Mouse (Mus musculus) liver, embryonic 16.5 days (tissue): ENCODE measurements around the gene Btbd11. TPM values are rescaled to one million over a fixed set of nuclear protein-coding genes. Genes with fewer than 3 reads are reported as not detected.

Source experiments
- ATAC-seq: fragments of 200-750 bp; cut with Nextera tagmentation; 2 replicates; pipeline ENCODE4 v1.8.0; 2017; ENCODE audit warnings: low read depth, mild to moderate bottlenecking, moderate number of reproducible peaks, moderate library complexity
- H3K27ac ChIP-seq: fragments of 300-500 bp; sonication (generic); 2 replicates; pipeline ENCODE4 v1.5.1; 2014; ENCODE audit warnings: mild to moderate bottlenecking, low read length
- H3K27me3 ChIP-seq: fragments of 300-500 bp; sonication (generic); 2 replicates; pipeline ENCODE4 v1.6.1; 2014; ENCODE audit warnings: low read depth, low read length, mixed read lengths; ENCODE audit not compliant: control insufficient read depth, insufficient read depth
- H3K36me3 ChIP-seq: fragments of 300-500 bp; sonication (generic); 2 replicates; pipeline ENCODE4 v1.6.1; 2014; ENCODE audit warnings: mild to moderate bottlenecking; ENCODE audit not compliant: control insufficient read depth, insufficient read depth
- H3K4me1 ChIP-seq: fragments of 300-500 bp; sonication (generic); 2 replicates; pipeline ENCODE4 v1.6.1; 2014; ENCODE audit warnings: low read depth, low read length, mixed read lengths; ENCODE audit not compliant: control insufficient read depth
- H3K4me2 ChIP-seq: fragments of 300-500 bp; sonication (generic); 2 replicates; pipeline ENCODE4 v1.6.1; 2014; ENCODE audit warnings: low read depth, low read length, mixed read lengths
- H3K4me3 ChIP-seq: fragments of 300-500 bp; sonication (generic); 2 replicates; pipeline ENCODE4 v1.5.1; 2014; ENCODE audit warnings: low read depth, mild to moderate bottlenecking, low read length
- H3K9ac ChIP-seq: fragments of 300-500 bp; sonication (generic); 2 replicates; pipeline ENCODE4 v1.6.1; 2014; ENCODE audit warnings: low read depth, low read length
- H3K9me3 ChIP-seq: fragments of 300-500 bp; sonication (generic); replicated peaks from 2 replicates; pipeline ENCODE4 v1.6.1; 2016; ENCODE audit warnings: low read length; ENCODE audit not compliant: control insufficient read depth
- WGBS: fragments of 180-500 bp; shearing (Covaris S2); extraction: QIAGEN DNeasy Blood & Tissue Kit; methylation state at CpG from one replicate; pipeline ENCODE4 v1.1.7; 2014; ENCODE audit not compliant: insufficient replicate concordance; 5-methylcytosine and 5-hydroxymethylcytosine counted together
- polyA plus RNA-seq: library from polyadenylated mRNA; unstranded; fragments of >200 nt; fragmentation: Nextera tagmentation; extraction: Ambion mirVana; gene quantifications from 2 replicates; pipeline ENCODE4 v1.2.1, GENCODE M21; 2015

Gene Btbd11
- polyA plus RNA-seq, 1 experiment from 2014 or later = 0.31 TPM

- Histone ChIP-seq H3K4me3 (no peak overlapping the region), H3K9ac (no peak overlapping the region), H3K27ac (no peak overlapping the region), H3K27me3 (no peaks in the 10 kb centered on the region), H3K4me2 (no peak overlapping the region), H3K36me3 (no peaks in the 10 kb centered on the region), H3K9me3 (no peaks in the 10 kb centered on the region), H3K4me1 (no peaks in the 10 kb centered on the region)
- no peak for ATAC-seq
- 71% methylated on average over 13 of the region's 13 CpGs for WGBS
Observed at GRCm38 (mm10) chr10:85465516-85466408, 79.1 kb downstream of the Btbd11 start.

DNA sequence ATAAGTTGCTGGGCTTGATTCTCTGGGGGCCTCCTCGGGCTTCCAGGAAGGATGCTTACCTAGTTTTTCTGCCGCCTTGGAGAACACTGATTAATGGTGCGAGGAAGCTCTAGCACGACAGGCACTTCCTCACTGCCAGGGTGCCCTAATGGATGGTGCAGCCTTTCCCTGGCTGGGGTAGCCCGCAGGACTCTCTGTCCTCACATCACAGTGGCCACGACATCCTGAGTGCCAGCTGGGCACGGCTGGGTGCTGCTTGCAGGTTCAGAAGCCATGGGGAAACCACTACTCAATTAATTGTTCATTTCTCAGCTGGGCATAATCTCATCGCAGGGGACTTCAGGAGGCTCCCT, 79.8 kb downstream of the Btbd11 start:
- Histone ChIP-seq H3K27me3 (no peaks in the 10 kb centered on the region), H3K9ac (no peak overlapping the region), H3K4me1 (no peaks in the 10 kb centered on the region), H3K27ac (no peak overlapping the region), H3K4me3 (no peak overlapping the region), H3K9me3 (no peaks in the 10 kb centered on the region), H3K36me3 (no peaks in the 10 kb centered on the region), H3K4me2 (no peak overlapping the region)
- no peak for ATAC-seq
- 44% methylated on average over 8 of the region's 8 CpGs for WGBS

- 35% methylated on average over 7 of the region's 7 CpGs for WGBS
- Histone ChIP-seq H3K4me1 (no peaks in the 10 kb centered on the region), H3K9ac (no peak overlapping the region), H3K9me3 (no peaks in the 10 kb centered on the region), H3K36me3 (no peaks in the 10 kb centered on the region), H3K27me3 (no peaks in the 10 kb centered on the region), H3K4me2 (no peak overlapping the region), H3K27ac (no peak overlapping the region), H3K4me3 (no peak overlapping the region)
- ATAC-seq = no peak
Observed at GRCm38 (mm10) chr10:85467393-85467792, 80.8 kb downstream of the Btbd11 start.

GRCm38 (mm10) chr10:85468527-85468926, 81.9 kb downstream of the Btbd11 start:
- H3K36me3 ChIP-seq = no peaks in the 10 kb centered on the region
- no peaks in the 10 kb centered on the region for H3K4me1 ChIP-seq
- H3K27me3 ChIP-seq = no peaks in the 10 kb centered on the region
- 55% methylated on average over 4 of the region's 4 CpGs for WGBS
- H3K4me2 ChIP-seq = no peak overlapping the region
- H3K27ac ChIP-seq = no peak overlapping the region
- no peak for ATAC-seq
- H3K9me3 ChIP-seq = no peaks in the 10 kb centered on the region
- H3K9ac ChIP-seq = no peak overlapping the region
- H3K4me3 ChIP-seq = no peak overlapping the region

GRCm38 (mm10) chr10:85469341-85469740, 82.7 kb downstream of the Btbd11 start:
- 57% methylated on average over 5 of the region's 5 CpGs for WGBS

DNA sequence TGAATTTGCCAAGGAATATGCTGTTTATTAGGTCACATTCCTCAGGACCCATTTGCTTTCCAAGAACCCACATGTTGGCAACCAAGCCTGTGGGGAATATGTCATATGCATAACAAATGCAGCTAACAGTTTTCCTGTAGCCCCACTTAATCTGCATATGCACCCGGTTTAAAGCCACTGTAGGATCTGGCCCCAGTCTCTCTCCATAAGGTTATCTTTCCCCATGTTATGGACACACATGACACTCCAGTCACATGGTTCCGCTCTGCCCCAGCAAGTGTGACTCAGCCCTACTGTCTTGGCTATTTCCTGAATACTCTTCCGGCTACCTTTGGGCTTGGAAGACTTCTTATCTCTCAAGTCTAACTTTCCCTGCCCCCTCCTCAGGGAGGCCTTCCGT, 86.7 kb downstream of the Btbd11 start:
- no peak overlapping the region for H3K9ac ChIP-seq
- H3K27me3 ChIP-seq = no peaks in the 10 kb centered on the region
- no peaks in the 10 kb centered on the region for H3K9me3 ChIP-seq
- H3K4me1 ChIP-seq = no peaks in the 10 kb centered on the region
- no peak overlapping the region for H3K4me3 ChIP-seq
- H3K4me2 ChIP-seq = no peak overlapping the region
- WGBS = 48% methylated on average over 4 of the region's 4 CpGs
- H3K27ac ChIP-seq = no peak overlapping the region
- no peak for ATAC-seq
- H3K36me3 ChIP-seq = no peaks in the 10 kb centered on the region

More at GRCm38 (mm10) chr10:85469341-85469740, 82.7 kb downstream of the Btbd11 start:
- H3K9ac ChIP-seq = no peak overlapping the region
- no peaks in the 10 kb centered on the region for H3K27me3 ChIP-seq
- H3K36me3 ChIP-seq = no peaks in the 10 kb centered on the region
- no peaks in the 10 kb centered on the region for H3K9me3 ChIP-seq
- H3K4me2 ChIP-seq = no peak overlapping the region
- no peak overlapping the region for H3K4me3 ChIP-seq
- H3K27ac ChIP-seq = no peak overlapping the region
- ATAC-seq = no peak
- H3K4me1 ChIP-seq = no peaks in the 10 kb centered on the region

GRCm38 (mm10) chr10:85473871-85474270, 87.3 kb downstream of the Btbd11 start:
- no peaks in the 10 kb centered on the region for H3K36me3 ChIP-seq
- no peak overlapping the region for H3K4me2 ChIP-seq
- no peak overlapping the region for H3K9ac ChIP-seq
- H3K27me3 ChIP-seq = no peaks in the 10 kb centered on the region
- no peaks in the 10 kb centered on the region for H3K9me3 ChIP-seq
- H3K27ac ChIP-seq = no peak overlapping the region
- ATAC-seq = no peak
- 54% methylated on average over 3 of the region's 3 CpGs for WGBS
- no peak overlapping the region for H3K4me3 ChIP-seq
- no peaks in the 10 kb centered on the region for H3K4me1 ChIP-seq

- Histone ChIP-seq H3K9ac (no peak overlapping the region), H3K4me3 (no peak overlapping the region), H3K27me3 (no peaks in the 10 kb centered on the region), H3K4me1 (no peaks in the 10 kb centered on the region), H3K9me3 (no peaks in the 10 kb centered on the region), H3K36me3 (no peaks in the 10 kb centered on the region), H3K4me2 (no peak overlapping the region), H3K27ac (no peak overlapping the region)
- 65% methylated on average over 9 of the region's 9 CpGs for WGBS
- no peak for ATAC-seq
Observed at GRCm38 (mm10) chr10:85475642-85476345, 89.2 kb downstream of the Btbd11 start.

GRCm38 (mm10) chr10:85479959-85480625, 93.5 kb downstream of the Btbd11 start:
- no peak for ATAC-seq
- Histone ChIP-seq H3K4me1 (no peaks in the 10 kb centered on the region), H3K36me3 (no peaks in the 10 kb centered on the region), H3K27me3 (no peaks in the 10 kb centered on the region), H3K27ac (no peak overlapping the region), H3K9ac (no peak overlapping the region), H3K4me3 (no peak overlapping the region), H3K9me3 (no peaks in the 10 kb centered on the region), H3K4me2 (no peak overlapping the region)
- 33% methylated on average over 6 of the region's 6 CpGs for WGBS
